Comparison of ENCODE assay signal across 21 mouse cellular contexts in the genomic region with DNA sequence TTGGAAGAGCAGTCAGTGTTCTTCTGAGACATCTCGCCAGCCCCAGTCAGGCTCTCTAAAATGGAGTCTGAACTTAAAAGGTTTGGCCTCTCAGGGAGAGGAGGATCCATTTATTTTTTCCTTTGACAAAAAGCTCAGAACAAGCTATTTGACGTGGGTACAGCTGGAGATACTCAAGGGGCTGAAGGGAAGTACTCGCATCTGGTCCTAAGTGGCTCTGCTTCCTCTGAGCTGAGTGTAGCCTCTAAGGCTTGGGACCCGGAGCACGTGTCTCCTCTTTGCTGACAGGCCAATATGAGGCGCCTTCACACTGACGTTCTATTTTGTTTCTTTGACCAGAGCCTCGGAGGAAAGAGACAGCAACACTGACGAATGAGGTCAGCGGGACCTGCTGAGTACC.
"Had no signal": no experiment of that assay in that cellular context is flagged by ENCODE, and none has a peak within 500 bp of the region (broad histone marks: within the 10 kb centered on the region; RNA-seq: fewer than 3 reads in every experiment).

No protein-coding gene starts in this region.

- H3K4me2 ChIP-seq: heart, embryonic 12.5 days; hindbrain, embryonic 13.5 days; hindbrain, embryonic 15.5 days; limb, embryonic 12.5 days; liver, embryonic 11.5 days had no signal

- H3K27me3 ChIP-seq: heart, embryonic 12.5 days; hindbrain, embryonic 13.5 days; hindbrain, embryonic 15.5 days; limb, embryonic 12.5 days had no signal

- H3K36me3 ChIP-seq: heart, embryonic 10.5 days; heart, embryonic 12.5 days; hindbrain, embryonic 13.5 days; hindbrain, embryonic 15.5 days; limb, embryonic 10.5 days; limb, embryonic 12.5 days had no signal

- H3K27ac ChIP-seq: heart, embryonic 10.5 days; hindbrain, embryonic 13.5 days; hindbrain, embryonic 15.5 days; hindbrain, postnatal 0 days; layer of hippocampus, adult 2 months; left cerebral cortex, adult 2 months; limb, embryonic 10.5 days; limb, embryonic 12.5 days had no signal

- H3K4me3 ChIP-seq: heart, embryonic 10.5 days; heart, embryonic 12.5 days; hindbrain, embryonic 13.5 days; hindbrain, embryonic 15.5 days; layer of hippocampus, adult 2 months; left cerebral cortex, adult 2 months; limb, embryonic 10.5 days; limb, embryonic 12.5 days had no signal

- ATAC-seq: forebrain, postnatal 0 days; hindbrain, postnatal 0 days had no signal

- H3K9ac ChIP-seq: forebrain, postnatal 0 days; heart, embryonic 12.5 days; hindbrain, embryonic 13.5 days; hindbrain, embryonic 15.5 days; limb, embryonic 12.5 days had no signal

- DNase-seq: forebrain, postnatal 0 days; gastrocnemius, postnatal 14 days; gastrocnemius, postnatal 36 days; heart, adult 18-20 months; heart, postnatal 10 days; kidney, adult 18-20 months; kidney, adult 8-10 months; kidney, postnatal 10 days; kidney, postnatal 25 days; kidney, postnatal 4 days; liver had no signal

- H3K4me1 ChIP-seq: hindbrain, embryonic 13.5 days; limb, embryonic 10.5 days; limb, embryonic 12.5 days had no signal

- H3K9me3 ChIP-seq: heart, embryonic 10.5 days; heart, embryonic 12.5 days; hindbrain, embryonic 13.5 days; hindbrain, embryonic 15.5 days; limb, embryonic 10.5 days had no signal
